Mouse (Mus musculus) heart, embryonic 15.5 days (tissue): Measurements from ENCODE around the gene Ube2n. TPM values are rescaled to one million over a fixed set of nuclear protein-coding genes. Genes with fewer than 3 reads are reported as not detected.

ENCODE experiments used
- ATAC-seq: fragments of 200-750 bp; cut with Nextera tagmentation; replicated peaks from 2 replicates; pipeline ENCODE4 v1.8.0; 2017; ENCODE audit warnings: low read depth, moderate TSS enrichment; ENCODE audit not compliant: insufficient number of reproducible peaks, insufficient read depth, low FRiP score
- H3K27ac ChIP-seq: fragments of 300-500 bp; sonication (generic); 2 replicates; pipeline ENCODE4 v1.5.1; 2015; ENCODE audit warnings: mild to moderate bottlenecking, inconsistent platforms
- H3K27me3 ChIP-seq: fragments of 300-500 bp; sonication (generic); 2 replicates; pipeline ENCODE4 v1.6.1; 2015; ENCODE audit warnings: inconsistent platforms
- H3K36me3 ChIP-seq: fragments of 300-500 bp; sonication (generic); 2 replicates; pipeline ENCODE4 v1.6.1; 2015; ENCODE audit warnings: mild to moderate bottlenecking, inconsistent platforms
- H3K4me1 ChIP-seq: fragments of 300-500 bp; sonication (generic); replicated peaks from 2 replicates; pipeline ENCODE4 v1.6.1; 2015; ENCODE audit warnings: inconsistent platforms
- H3K4me2 ChIP-seq: fragments of 300-500 bp; sonication (generic); 2 replicates; pipeline ENCODE4 v1.6.1; 2015; ENCODE audit warnings: inconsistent platforms, mild to moderate bottlenecking, moderate library complexity
- H3K4me3 ChIP-seq: fragments of 300-500 bp; sonication (generic); 2 replicates; pipeline ENCODE4 v1.5.1; 2015; ENCODE audit warnings: mild to moderate bottlenecking, inconsistent platforms
- H3K9ac ChIP-seq: fragments of 300-500 bp; sonication (generic); 2 replicates; pipeline ENCODE4 v1.6.1; 2015; ENCODE audit warnings: mild to moderate bottlenecking, inconsistent platforms
- H3K9me3 ChIP-seq: fragments of 300-500 bp; sonication (generic); replicated peaks from 2 replicates; pipeline ENCODE4 v1.6.1; 2016; ENCODE audit warnings: inconsistent platforms
- WGBS: fragments of 180-500 bp; shearing (Covaris S2); methylation state at CpG from one replicate; pipeline ENCODE4 v1.1.7; 2015; ENCODE audit warnings: mixed read lengths; 5-methylcytosine and 5-hydroxymethylcytosine counted together
- polyA plus RNA-seq: library from polyadenylated mRNA; unstranded; fragments of >200 nt; fragmentation: Nextera tagmentation; extraction: Ambion mirVana; gene quantifications from 2 replicates; pipeline ENCODE4 v1.2.1, GENCODE M21; 2015

Ube2n gene
- polyA plus RNA-seq, 1 experiment from 2014 or later: 231 TPM

GRCm38 (mm10) chr10:95526495-95527122 is 11.7 kb downstream of the Ube2n start:
- Histone ChIP-seq H3K36me3 (no peaks in the 10 kb centered on the region), H3K9me3 (no peaks in the 10 kb centered on the region), H3K27ac (0 out of 2 replicates have a peak overlapping the region, but pooled peaks have one; percentile 31), H3K4me1 (peaks cover 32% of the 10 kb centered on the region), H3K9ac (no peak overlapping the region), H3K27me3 (no peaks in the 10 kb centered on the region), H3K4me2 (no peak overlapping the region), H3K4me3 (no peak overlapping the region)
- WGBS: 75% methylated on average over 5 of the region's 5 CpGs
- no peak for ATAC-seq

GRCm38 (mm10) chr10:95530551-95531121 is 15.7 kb downstream of the Ube2n start:
- no peak overlapping the region for H3K9ac ChIP-seq
- H3K27ac ChIP-seq: no peak overlapping the region
- H3K9me3 ChIP-seq: no peaks in the 10 kb centered on the region
- H3K4me1 ChIP-seq: peaks cover 51% of the 10 kb centered on the region
- H3K4me3 ChIP-seq: no peak overlapping the region
- WGBS: 70% methylated on average over 2 of the region's 2 CpGs
- H3K4me2 ChIP-seq: no peak overlapping the region
- ATAC-seq: no peak
- H3K27me3 ChIP-seq: no peaks in the 10 kb centered on the region
- H3K36me3 ChIP-seq: no peaks in the 10 kb centered on the region

GRCm38 (mm10) chr10:95532916-95533315 is 18.0 kb downstream of the Ube2n start:
- ATAC-seq: no peak
- Histone ChIP-seq H3K27me3 (no peaks in the 10 kb centered on the region), H3K4me2 (no peak overlapping the region), H3K4me1 (peaks cover 47% of the 10 kb centered on the region), H3K27ac (peak overlapping the region; percentile 38), H3K4me3 (no peak overlapping the region), H3K36me3 (no peaks in the 10 kb centered on the region), H3K9me3 (no peaks in the 10 kb centered on the region), H3K9ac (no peak overlapping the region)
- 65% methylated on average over 5 of the region's 5 CpGs for WGBS

GRCm38 (mm10) chr10:95533382-95533781 is 18.4 kb downstream of the Ube2n start:
- Histone ChIP-seq H3K27ac (peak overlapping the region; percentile 38), H3K4me1 (peaks cover 48% of the 10 kb centered on the region), H3K4me3 (no peak overlapping the region), H3K4me2 (no peak overlapping the region), H3K27me3 (no peaks in the 10 kb centered on the region), H3K9me3 (no peaks in the 10 kb centered on the region), H3K9ac (no peak overlapping the region), H3K36me3 (no peaks in the 10 kb centered on the region)
- ATAC-seq: no peak
- 71% methylated on average over 7 of the region's 7 CpGs for WGBS

- no peaks in the 10 kb centered on the region for H3K27me3 ChIP-seq
- H3K4me3 ChIP-seq: no peak overlapping the region
- no peaks in the 10 kb centered on the region for H3K9me3 ChIP-seq
- ATAC-seq: no peak
- H3K4me2 ChIP-seq: no peak overlapping the region
- H3K36me3 ChIP-seq: no peaks in the 10 kb centered on the region
- H3K9ac ChIP-seq: no peak overlapping the region
- 76% methylated on average over 8 of the region's 8 CpGs for WGBS
- H3K4me1 ChIP-seq: peaks cover 46% of the 10 kb centered on the region
- no peak overlapping the region for H3K27ac ChIP-seq
These were observed 20.7 kb downstream of the Ube2n start for GRCm38 (mm10) chr10:95535399-95536221.

GRCm38 (mm10) chr10:95536222-95536541 is 21.2 kb downstream of the Ube2n start:
- no peaks in the 10 kb centered on the region for H3K9me3 ChIP-seq
- no peaks in the 10 kb centered on the region for H3K27me3 ChIP-seq
- H3K4me3 ChIP-seq: no peak overlapping the region
- H3K4me1 ChIP-seq: peaks cover 45% of the 10 kb centered on the region
- H3K27ac ChIP-seq: no peak overlapping the region
- no peaks in the 10 kb centered on the region for H3K36me3 ChIP-seq
- H3K9ac ChIP-seq: no peak overlapping the region
- WGBS: 69% methylated on average over 6 of the region's 6 CpGs
- no peak overlapping the region for H3K4me2 ChIP-seq
- no peak for ATAC-seq

- whole genome bisulfite sequencing: 46% methylated on average over 3 of the region's 3 CpGs
- Histone ChIP-seq H3K27ac (peak overlapping the region; percentile 71), H3K36me3 (peaks cover 10% of the 10 kb centered on the region), H3K4me1 (peaks cover 29% of the 10 kb centered on the region), H3K27me3 (no peaks in the 10 kb centered on the region), H3K9ac (no peak overlapping the region), H3K4me3 (no peak overlapping the region), H3K9me3 (no peaks in the 10 kb centered on the region), H3K4me2 (peak overlapping the region; percentile 39)
- ATAC-seq: peak; percentile 58
These were observed 24.3 kb downstream of the Ube2n start for GRCm38 (mm10) chr10:95539260-95539659.

- no peak overlapping the region for H3K9ac ChIP-seq
- ATAC-seq: no peak
- no peaks in the 10 kb centered on the region for H3K27me3 ChIP-seq
- WGBS: 79% methylated on average over 3 of the region's 3 CpGs
- H3K4me3 ChIP-seq: no peak overlapping the region
- H3K4me2 ChIP-seq: no peak overlapping the region
- H3K36me3 ChIP-seq: peaks cover 16% of the 10 kb centered on the region
- peak overlapping the region; percentile 71 for H3K27ac ChIP-seq
- H3K9me3 ChIP-seq: no peaks in the 10 kb centered on the region
- peaks cover 27% of the 10 kb centered on the region for H3K4me1 ChIP-seq
These were observed 24.9 kb downstream of the Ube2n start for GRCm38 (mm10) chr10:95539841-95540240.

- Histone ChIP-seq H3K4me1 (peaks cover 22% of the 10 kb centered on the region), H3K4me3 (no peak overlapping the region), H3K9me3 (no peaks in the 10 kb centered on the region), H3K36me3 (peaks cover 38% of the 10 kb centered on the region), H3K27ac (no peak overlapping the region), H3K27me3 (no peaks in the 10 kb centered on the region), H3K9ac (no peak overlapping the region), H3K4me2 (no peak overlapping the region)
- WGBS: 88% methylated on average over 4 of the region's 4 CpGs
- ATAC-seq: no peak
These were observed 28.0 kb downstream of the Ube2n start for GRCm38 (mm10) chr10:95542916-95543315.

- Histone ChIP-seq H3K4me1 (peaks cover 18% of the 10 kb centered on the region), H3K27me3 (no peaks in the 10 kb centered on the region), H3K9ac (no peak overlapping the region), H3K4me2 (no peak overlapping the region), H3K27ac (no peak overlapping the region), H3K4me3 (no peak overlapping the region), H3K9me3 (no peaks in the 10 kb centered on the region), H3K36me3 (peaks cover 43% of the 10 kb centered on the region)
- ATAC-seq: no peak
- 77% methylated on average over 2 of the region's 2 CpGs for WGBS
These were observed 28.4 kb downstream of the Ube2n start for GRCm38 (mm10) chr10:95543377-95543776.

GRCm38 (mm10) chr10:95544004-95544403 is 29.1 kb downstream of the Ube2n start:
- Histone ChIP-seq H3K9ac (no peak overlapping the region), H3K4me2 (no peak overlapping the region), H3K27me3 (no peaks in the 10 kb centered on the region), H3K27ac (peak overlapping the region; percentile 25; the same call in 1 of the 2 replicates), H3K4me3 (no peak overlapping the region), H3K4me1 (peaks cover 16% of the 10 kb centered on the region), H3K9me3 (no peaks in the 10 kb centered on the region), H3K36me3 (peaks cover 46% of the 10 kb centered on the region)
- ATAC-seq: no peak; the same call in 1 of the 2 replicates
